Mouse (Mus musculus): ENCODE measurements at regions not wholly inside any gene's neighbourhood (a gene's known extent, or its start where the extent isn't known, plus 50 kb on each side); places are given as distances from the start of the nearest gene placed in this dataset.

GRCm38 (mm10) chr5:126787706-126788610 is 453.6 kb upstream of the Tmem132c start:
- H3K9ac ChIP-seq, result no peak overlapping the region
- H3K9me3 ChIP-seq (replicated peaks), result peaks cover 4% of the 10 kb centered on the region
- H3K27ac ChIP-seq, result no peak overlapping the region
- WGBS (ENCODE audit: insufficient replicate concordance), result 9% methylated on average over 29 of the region's 29 CpGs
- no peak for ATAC-seq
- no peaks in the 10 kb centered on the region for H3K27me3 ChIP-seq (replicated peaks)
- no peaks in the 10 kb centered on the region for H3K4me1 ChIP-seq
- no peaks in the 10 kb centered on the region for H3K36me3 ChIP-seq
- peak overlapping the region; percentile 39 for H3K4me2 ChIP-seq
- 0 out of 2 replicates have a peak overlapping the region, but pooled peaks have one; percentile 8 for H3K4me3 ChIP-seq

- Histone ChIP-seq H3K9ac (no peak overlapping the region), H3K4me2 (no peak overlapping the region), H3K4me1 (no peaks in the 10 kb centered on the region), H3K27ac (no peak overlapping the region), H3K9me3 (replicated peaks) (no peaks in the 10 kb centered on the region), H3K4me3 (no peak overlapping the region), H3K36me3 (no peaks in the 10 kb centered on the region), H3K27me3 (replicated peaks) (no peaks in the 10 kb centered on the region)
- no peak for ATAC-seq
- 75% methylated on average over 8 of the region's 8 CpGs for WGBS (ENCODE audit: insufficient replicate concordance)
Measured at GRCm38 (mm10) chr5:126799698-126800279, 441.8 kb upstream of the Tmem132c start.

DNA sequence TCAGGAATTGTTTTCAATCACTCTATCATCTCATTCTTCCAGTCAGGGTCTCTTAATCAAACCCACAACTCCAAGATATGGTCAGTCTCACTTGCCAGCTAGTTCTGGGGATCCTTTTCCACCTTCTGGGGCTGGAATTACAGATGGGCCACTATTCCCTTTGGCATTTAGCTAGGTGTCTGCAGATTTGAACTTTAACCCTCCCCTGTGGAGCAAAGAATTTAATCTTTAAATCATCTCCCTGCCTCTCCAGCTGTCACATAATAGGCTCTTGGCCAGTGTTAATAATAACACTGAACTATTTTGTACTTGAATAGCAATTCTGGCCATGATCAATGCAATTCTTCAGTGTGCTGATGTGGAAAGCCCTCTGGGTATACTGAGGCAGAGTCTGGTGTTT is 435.0 kb upstream of the Tmem132c start:
- peaks cover 16% of the 10 kb centered on the region; the same call in 1 of the 2 replicates for H3K9me3 ChIP-seq (replicated peaks)
- H3K27ac ChIP-seq, result no peak overlapping the region
- no peaks in the 10 kb centered on the region for H3K4me1 ChIP-seq
- no peaks in the 10 kb centered on the region for H3K36me3 ChIP-seq
- no peaks in the 10 kb centered on the region for H3K27me3 ChIP-seq (replicated peaks)
- H3K4me2 ChIP-seq, result no peak overlapping the region
- H3K9ac ChIP-seq, result no peak overlapping the region
- ATAC-seq, result no peak
- H3K4me3 ChIP-seq, result no peak overlapping the region

GRCm38 (mm10) chr5:126816069-126816468 is 425.5 kb upstream of the Tmem132c start:
- Histone ChIP-seq H3K27ac (no peak overlapping the region), H3K9ac (no peak overlapping the region), H3K4me3 (no peak overlapping the region), H3K27me3 (replicated peaks) (no peaks in the 10 kb centered on the region), H3K9me3 (replicated peaks) (0 out of 2 replicates have a peak, but pooled peaks cover 5% of the 10 kb centered on the region), H3K4me2 (no peak overlapping the region), H3K4me1 (no peaks in the 10 kb centered on the region), H3K36me3 (no peaks in the 10 kb centered on the region)
- no peak for ATAC-seq

DNA sequence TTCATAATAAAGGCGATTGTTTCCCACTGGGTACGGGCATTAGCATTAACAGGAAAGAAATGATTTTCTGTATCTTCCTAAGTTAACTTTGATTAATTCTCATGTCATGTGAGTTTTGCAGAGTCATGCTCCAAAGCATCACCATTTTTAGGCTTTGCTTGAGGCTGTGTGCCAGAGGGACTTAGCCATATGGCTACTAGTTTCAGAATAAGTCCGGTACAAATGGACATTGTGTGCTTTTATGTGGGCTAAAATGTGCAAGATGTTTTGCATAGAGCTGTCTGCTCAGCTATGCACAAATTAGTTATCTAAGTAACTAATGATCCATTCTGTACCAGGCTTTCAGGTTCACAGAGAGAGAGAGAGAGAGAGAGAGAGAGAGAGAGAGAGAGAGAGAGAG is 406.2 kb upstream of the Tmem132c start:
- H3K27ac ChIP-seq, result no peak overlapping the region
- H3K9me3 ChIP-seq (replicated peaks), result peaks cover 7% of the 10 kb centered on the region; the same call in 1 of the 2 replicates
- H3K4me2 ChIP-seq, result no peak overlapping the region
- no peak overlapping the region for H3K9ac ChIP-seq
- H3K36me3 ChIP-seq, result no peaks in the 10 kb centered on the region
- H3K4me3 ChIP-seq, result no peak overlapping the region
- 77% methylated on average over 3 of the region's 3 CpGs for WGBS (ENCODE audit: insufficient replicate concordance)
- no peaks in the 10 kb centered on the region for H3K4me1 ChIP-seq
- no peaks in the 10 kb centered on the region for H3K27me3 ChIP-seq (replicated peaks)
- no peak for ATAC-seq

GRCm38 (mm10) chr5:126842606-126843005 is 399.0 kb upstream of the Tmem132c start:
- Histone ChIP-seq H3K27me3 (replicated peaks) (no peaks in the 10 kb centered on the region), H3K4me1 (no peaks in the 10 kb centered on the region), H3K27ac (no peak overlapping the region), H3K9me3 (replicated peaks) (peaks cover 10% of the 10 kb centered on the region; the same call in 1 of the 2 replicates), H3K4me3 (no peak overlapping the region), H3K36me3 (no peaks in the 10 kb centered on the region), H3K4me2 (no peak overlapping the region), H3K9ac (no peak overlapping the region)
- ATAC-seq, result no peak
- WGBS (ENCODE audit: insufficient replicate concordance), result 50% methylated on average over 4 of the region's 4 CpGs

DNA sequence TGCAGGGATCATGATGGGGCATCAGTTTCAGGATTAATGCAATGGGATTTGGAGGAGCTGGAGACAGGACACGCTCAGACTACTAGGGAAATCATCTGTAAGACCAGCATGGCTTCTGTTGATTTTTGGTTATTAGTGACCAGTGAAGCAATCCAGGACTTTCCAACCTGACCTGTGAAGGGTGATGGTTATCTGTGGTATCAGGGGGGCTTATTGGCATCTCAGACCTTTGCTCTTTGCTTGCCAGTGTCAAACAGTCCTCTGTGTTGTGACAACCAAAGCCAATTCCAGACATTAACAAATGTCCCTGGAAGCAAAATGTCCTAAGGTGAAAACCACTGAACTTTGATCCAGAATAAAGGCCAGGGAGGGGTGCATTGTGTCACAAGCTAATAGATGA is 379.5 kb upstream of the Tmem132c start:
- Histone ChIP-seq H3K9me3 (replicated peaks) (0 out of 2 replicates have a peak, but pooled peaks cover 3% of the 10 kb centered on the region), H3K9ac (no peak overlapping the region), H3K4me3 (no peak overlapping the region), H3K4me2 (no peak overlapping the region), H3K4me1 (no peaks in the 10 kb centered on the region), H3K27me3 (replicated peaks) (no peaks in the 10 kb centered on the region), H3K36me3 (no peaks in the 10 kb centered on the region), H3K27ac (no peak overlapping the region)
- ATAC-seq, result no peak
- 69% methylated on average over 1 of the region's 1 CpGs for WGBS (ENCODE audit: insufficient replicate concordance)

DNA sequence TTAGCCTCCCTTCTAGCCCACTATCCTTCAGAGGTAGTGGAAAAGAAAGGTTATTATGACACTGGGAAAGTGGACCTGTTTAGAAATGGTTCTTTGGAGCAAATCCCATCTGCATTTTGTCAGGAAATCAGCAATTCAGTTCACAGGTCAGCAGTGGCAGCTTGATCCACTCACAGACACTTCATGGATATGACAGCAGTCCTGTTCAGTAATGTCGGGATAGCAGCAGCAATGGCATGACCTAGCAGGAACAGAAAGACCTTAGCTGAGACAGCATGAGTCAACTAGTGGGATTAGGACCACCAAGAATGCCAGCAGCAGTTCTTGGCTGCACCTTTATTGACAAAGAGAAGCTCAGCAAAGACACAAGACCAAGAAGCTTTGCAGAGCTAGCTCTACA is 365.8 kb upstream of the Tmem132c start:
- Histone ChIP-seq H3K9ac (no peak overlapping the region), H3K4me1 (no peaks in the 10 kb centered on the region), H3K27me3 (replicated peaks) (no peaks in the 10 kb centered on the region), H3K4me3 (no peak overlapping the region), H3K4me2 (no peak overlapping the region), H3K9me3 (replicated peaks) (peaks cover 7% of the 10 kb centered on the region), H3K27ac (no peak overlapping the region), H3K36me3 (no peaks in the 10 kb centered on the region)
- no peak for ATAC-seq
- 69% methylated on average over 1 of the region's 1 CpGs for WGBS (ENCODE audit: insufficient replicate concordance)

GRCm38 (mm10) chr5:126890710-126891109 is 350.9 kb upstream of the Tmem132c start:
- Histone ChIP-seq H3K27ac (no peak overlapping the region), H3K9me3 (replicated peaks) (peaks cover 23% of the 10 kb centered on the region), H3K4me3 (no peak overlapping the region), H3K27me3 (replicated peaks) (no peaks in the 10 kb centered on the region), H3K4me1 (no peaks in the 10 kb centered on the region), H3K36me3 (no peaks in the 10 kb centered on the region), H3K4me2 (no peak overlapping the region), H3K9ac (no peak overlapping the region)
- ATAC-seq, result no peak
- WGBS (ENCODE audit: insufficient replicate concordance), result 50% methylated on average over 1 of the region's 1 CpGs

- peaks cover 26% of the 10 kb centered on the region for H3K9me3 ChIP-seq (replicated peaks)
- H3K4me3 ChIP-seq, result no peak overlapping the region
- no peaks in the 10 kb centered on the region for H3K4me1 ChIP-seq
- H3K27ac ChIP-seq, result no peak overlapping the region
- H3K4me2 ChIP-seq, result no peak overlapping the region
- H3K9ac ChIP-seq, result no peak overlapping the region
- 75% methylated on average over 4 of the region's 4 CpGs for WGBS (ENCODE audit: insufficient replicate concordance)
- ATAC-seq, result no peak
- no peaks in the 10 kb centered on the region for H3K36me3 ChIP-seq
- H3K27me3 ChIP-seq (replicated peaks), result no peaks in the 10 kb centered on the region
Measured at GRCm38 (mm10) chr5:126893063-126893462, 348.5 kb upstream of the Tmem132c start.

- no peak overlapping the region for H3K4me2 ChIP-seq
- ATAC-seq, result no peak
- no peak overlapping the region for H3K27ac ChIP-seq
- 61% methylated on average over 2 of the region's 2 CpGs for WGBS (ENCODE audit: insufficient replicate concordance)
- no peaks in the 10 kb centered on the region for H3K36me3 ChIP-seq
- H3K9me3 ChIP-seq (replicated peaks), result 0 out of 2 replicates have a peak, but pooled peaks cover 27% of the 10 kb centered on the region
- no peaks in the 10 kb centered on the region for H3K27me3 ChIP-seq (replicated peaks)
- no peak overlapping the region for H3K9ac ChIP-seq
- H3K4me1 ChIP-seq, result no peaks in the 10 kb centered on the region
- H3K4me3 ChIP-seq, result no peak overlapping the region
Measured at GRCm38 (mm10) chr5:126910084-126910483, 331.5 kb upstream of the Tmem132c start.

- no peak overlapping the region for H3K4me3 ChIP-seq
- no peak overlapping the region for H3K27ac ChIP-seq
- no peaks in the 10 kb centered on the region for H3K27me3 ChIP-seq (replicated peaks)
- peaks cover 32% of the 10 kb centered on the region for H3K9me3 ChIP-seq (replicated peaks)
- no peak overlapping the region for H3K9ac ChIP-seq
- H3K4me1 ChIP-seq, result no peaks in the 10 kb centered on the region
- WGBS (ENCODE audit: insufficient replicate concordance), result 63% methylated on average over 7 of the region's 7 CpGs
- ATAC-seq, result no peak
- no peak overlapping the region for H3K4me2 ChIP-seq
- no peaks in the 10 kb centered on the region for H3K36me3 ChIP-seq
Measured at GRCm38 (mm10) chr5:126917300-126917699, 324.3 kb upstream of the Tmem132c start.

Measured in liver, embryonic 12.5 days (tissue).